Comparison of ENCODE assay signal across 8 mouse cellular contexts in genomic region chr3:62341496-62342205, GRCm38 (mm10). TPM values are rescaled to one million over a fixed set of nuclear protein-coding genes. Genes with fewer than 3 reads are reported as not detected.
DNase-seq lines count a peak whose midpoint lies in the region; ATAC-seq and TF ChIP-seq lines count a peak whose summit lies in the region.
"Had no signal": no experiment of that assay in that cellular context is flagged by ENCODE, and none has a peak within 500 bp of the region (broad histone marks: within the 10 kb centered on the region; RNA-seq: fewer than 3 reads in every experiment).

No protein-coding gene starts in this region.

- peaks cover 25% of the 10 kb centered on the region for H3K27me3 ChIP-seq in limb, embryonic 12.5 days
- peaks cover 43% of the 10 kb centered on the region for H3K27me3 ChIP-seq in limb, embryonic 10.5 days (ENCODE audit: low read depth, poor library complexity, severe bottlenecking)
- H3K27me3 ChIP-seq in forebrain, embryonic 15.5 days = no peaks in the 10 kb centered on the region; the same call in 1 of the 2 replicates
- H3K27me3 ChIP-seq in limb, embryonic 15.5 days = peaks cover 5% of the 10 kb centered on the region; the same call in 1 of the 2 replicates
- H3K27me3 ChIP-seq in thymus, adult 2 months (ENCODE audit: control insufficient read depth, insufficient read depth, low read length) = peaks cover 10% of the 10 kb centered on the region

- no peaks in the 10 kb centered on the region for H3K9me3 ChIP-seq in limb, embryonic 12.5 days
- H3K9me3 ChIP-seq in limb, embryonic 10.5 days (replicated peaks) = no peaks in the 10 kb centered on the region
- no peaks in the 10 kb centered on the region for H3K9me3 ChIP-seq in forebrain, embryonic 15.5 days
- no peaks in the 10 kb centered on the region for H3K9me3 ChIP-seq in limb, embryonic 15.5 days

- 33% methylated on average over 3 of the region's 3 CpGs for WGBS in limb, embryonic 12.5 days
- 41% methylated on average over 3 of the region's 3 CpGs for WGBS in limb, embryonic 10.5 days
- WGBS in forebrain, embryonic 15.5 days = 31% methylated on average over 3 of the region's 3 CpGs
- 41% methylated on average over 3 of the region's 3 CpGs for WGBS in limb, embryonic 15.5 days
- whole genome bisulfite sequencing in thymus, adult 2 months = 88% methylated on average over 3 of the region's 3 CpGs

- TF ChIP-seq POLR2A in thymus, adult 2 months (IDR thresholded peaks at IDR 0.05; ENCODE audit: control insufficient read depth, extremely low read depth, insufficient read depth, low read length, poor library complexity) = no peak

- ATAC-seq in limb, embryonic 12.5 days (ENCODE audit: insufficient number of reproducible peaks, insufficient read depth, low FRiP score, low TSS enrichment, low read depth) = no peak
- ATAC-seq in forebrain, embryonic 15.5 days (replicated peaks) = no peak
- ATAC-seq in limb, embryonic 15.5 days (ENCODE audit: insufficient number of reproducible peaks, low FRiP score, low TSS enrichment, low read depth) = no peak
- ATAC-seq: Patski had no signal

- TF ChIP-seq CTCF in thymus, adult 2 months (IDR thresholded peaks at IDR 0.05; ENCODE audit: borderline replicate concordance, control insufficient read depth, extremely low read depth, insufficient read depth, low read length, poor library complexity) = no peak

- H3K9ac ChIP-seq in limb, embryonic 12.5 days (replicated peaks) = no peak overlapping the region
- no peak overlapping the region for H3K9ac ChIP-seq in forebrain, embryonic 15.5 days (replicated peaks)
- H3K9ac ChIP-seq in limb, embryonic 15.5 days = no peak overlapping the region

- no peak for DNase-seq in limb, embryonic 10.5 days (ENCODE audit: low spot score)
- peak; percentile 20 for DNase-seq in retina, postnatal 7 days (ENCODE audit: low read depth, low spot score)
- no peak for DNase-seq in adrenal gland, postnatal 14 days
- no peak for DNase-seq in thymus, adult 2 months

- no peak overlapping the region for H3K4me3 ChIP-seq in limb, embryonic 12.5 days (replicated peaks)
- no peak overlapping the region for H3K4me3 ChIP-seq in limb, embryonic 10.5 days
- H3K4me3 ChIP-seq in forebrain, embryonic 15.5 days = peak overlapping the region; percentile 78
- H3K4me3 ChIP-seq in limb, embryonic 15.5 days = peak overlapping the region; percentile 77; the same call in 1 of the 2 replicates
- no peak overlapping the region for H3K4me3 ChIP-seq in thymus, adult 2 months (ENCODE audit: control insufficient read depth, insufficient read depth, low read length)

- peaks cover 8% of the 10 kb centered on the region for H3K4me1 ChIP-seq in limb, embryonic 12.5 days (replicated peaks)
- peaks cover 22% of the 10 kb centered on the region for H3K4me1 ChIP-seq in limb, embryonic 10.5 days
- peaks cover 23% of the 10 kb centered on the region for H3K4me1 ChIP-seq in forebrain, embryonic 15.5 days
- peaks cover 15% of the 10 kb centered on the region for H3K4me1 ChIP-seq in limb, embryonic 15.5 days
- peaks cover 5% of the 10 kb centered on the region; the same call in 1 of the 2 replicates for H3K4me1 ChIP-seq in thymus, adult 2 months (replicated peaks; ENCODE audit: control insufficient read depth, insufficient read depth, low read length)

- H3K36me3 ChIP-seq in limb, embryonic 12.5 days = no peaks in the 10 kb centered on the region
- H3K36me3 ChIP-seq in limb, embryonic 10.5 days = no peaks in the 10 kb centered on the region
- no peaks in the 10 kb centered on the region; the same call in 1 of the 2 replicates for H3K36me3 ChIP-seq in forebrain, embryonic 15.5 days
- H3K36me3 ChIP-seq in limb, embryonic 15.5 days = no peaks in the 10 kb centered on the region
- no peaks in the 10 kb centered on the region for H3K36me3 ChIP-seq in thymus, adult 2 months (ENCODE audit: control insufficient read depth, insufficient read depth, low read length)

- peak overlapping the region; percentile 19 for H3K4me2 ChIP-seq in limb, embryonic 12.5 days
- H3K4me2 ChIP-seq in forebrain, embryonic 15.5 days (replicated peaks) = peak overlapping the region; percentile 89
- H3K4me2 ChIP-seq in limb, embryonic 15.5 days = peak overlapping the region; percentile 91

- H3K27ac ChIP-seq in limb, embryonic 12.5 days = no peak overlapping the region
- H3K27ac ChIP-seq in limb, embryonic 10.5 days = no peak overlapping the region
- H3K27ac ChIP-seq in forebrain, embryonic 15.5 days (replicated peaks) = no peak overlapping the region
- H3K27ac ChIP-seq in limb, embryonic 15.5 days = no peak overlapping the region
- no peak overlapping the region for H3K27ac ChIP-seq in thymus, adult 2 months (ENCODE audit: control insufficient read depth, insufficient read depth, low read length)

RNA-seq across cellular contexts. Expression of gene Arhgef26, which starts 3.5 kb away (rescaled TPM):
- 7.0 and 8.2 TPM in 2 replicates for polyA plus RNA-seq in limb, embryonic 12.5 days (2016; fragmentation: Nextera tagmentation; extraction: Ambion mirVana)
- 3.1 and 4.9 TPM in 2 replicates for polyA plus RNA-seq in limb, embryonic 10.5 days (2016; fragmentation: Nextera tagmentation; extraction: Ambion mirVana)
- 14.8 and 17.8 TPM in 2 replicates for polyA plus RNA-seq in forebrain, embryonic 15.5 days (2015; fragmentation: Nextera tagmentation; extraction: Ambion mirVana)
- 12.0 and 12.1 TPM in 2 replicates for polyA plus RNA-seq in limb, embryonic 15.5 days (2015; fragmentation: Nextera tagmentation; extraction: Ambion mirVana)
- 5.1 and 5.8 TPM in 2 replicates for total RNA-seq in adrenal gland, postnatal 14 days (2021)
- polyA plus RNA-seq in thymus, adult 2 months (2012; rRNA removed) = 0.57 and 0.87 TPM in 2 replicates

Comparison
In these comparisons a context has a peak if more than half of its experiments do, and no peak if none do; other contexts are left out.
1. H3K4me3 ChIP-seq: peak in forebrain, embryonic 15.5 days (single experiment) and limb, embryonic 15.5 days (single experiment); none in limb, embryonic 12.5 days (single experiment), limb, embryonic 10.5 days (single experiment) and thymus, adult 2 months (single experiment).
2. H3K4me2 ChIP-seq: peak in every context shown above with its lines; median percentile 91 in limb, embryonic 15.5 days; 89 in forebrain, embryonic 15.5 days; 19 in limb, embryonic 12.5 days.